Mouse (Mus musculus) E14TG2a.4 (cell line): Measurements from ENCODE around the gene Lrrc3c.

Experiments used
- CTCF ChIP-seq: conservative IDR thresholded peaks from 2 replicates; pipeline ENCODE4 v1.5.1; 2014; ENCODE audit warnings: low read length
- NANOG ChIP-seq: IDR thresholded peaks from 2 replicates; pipeline ENCODE4 v1.6.1; 2014; ENCODE audit warnings: borderline replicate concordance, low read length, mixed read lengths
- POU5F1 ChIP-seq: IDR thresholded peaks from 2 replicates; pipeline ENCODE4 v1.6.1; 2014; ENCODE audit warnings: low read length, borderline replicate concordance

- TF ChIP-seq POU5F1 (no peak), CTCF (no peak), NANOG (no peak)
Observed at GRCm38 (mm10) chr11:98550975-98551828, 46.9 kb upstream of the Lrrc3c start, which contains the start of gene Zpbp2.
